Mouse (Mus musculus) right cerebral cortex, postnatal 36 days (tissue): Measurements from ENCODE around the gene Gm21586.
"Not testable (repeated sequence)": the region's sequence is repeated elsewhere in the genome, so short reads cannot be mapped to it uniquely, and the experiment has no call there.

ENCODE experiments used
- DNase-seq, 2 experiments: peaks; one replicate each; pipeline ENCODE4 v3.0.0; 2022; ENCODE audit warnings: low spot score in 2 of 2, mixed read lengths in 1 of 2

Gene Gm21586

GRCm38 (mm10) chr4:42439078-42439477 lies at the start of gene Gm21586:
Gene Gm21586 (plus strand): TSS chr4:42439378.
- not testable (repeated sequence) for DNase-seq

- not testable (repeated sequence) for DNase-seq
Measured at GRCm38 (mm10) chr4:42466452-42466851, 27.3 kb downstream of the Gm21586 start, which contains the start of gene Gm2163. Gene Gm2163 (plus strand): TSS chr4:42466752.
